Mouse (Mus musculus) neutrophil, adult 65 days (primary cell): ENCODE measurements around the gene Pih1d2. TPM values are rescaled to one million over a fixed set of nuclear protein-coding genes. Genes with fewer than 3 reads are reported as not detected.

Experiments used
- total RNA-seq: library from RNA; stranded (reverse); gene quantifications from 2 replicates; pipeline ENCODE4 v1.2.4, GENCODE M21; 2023

Pih1d2 gene
- 0.54 and 1.2 TPM in 2 replicates for total RNA-seq

DNA sequence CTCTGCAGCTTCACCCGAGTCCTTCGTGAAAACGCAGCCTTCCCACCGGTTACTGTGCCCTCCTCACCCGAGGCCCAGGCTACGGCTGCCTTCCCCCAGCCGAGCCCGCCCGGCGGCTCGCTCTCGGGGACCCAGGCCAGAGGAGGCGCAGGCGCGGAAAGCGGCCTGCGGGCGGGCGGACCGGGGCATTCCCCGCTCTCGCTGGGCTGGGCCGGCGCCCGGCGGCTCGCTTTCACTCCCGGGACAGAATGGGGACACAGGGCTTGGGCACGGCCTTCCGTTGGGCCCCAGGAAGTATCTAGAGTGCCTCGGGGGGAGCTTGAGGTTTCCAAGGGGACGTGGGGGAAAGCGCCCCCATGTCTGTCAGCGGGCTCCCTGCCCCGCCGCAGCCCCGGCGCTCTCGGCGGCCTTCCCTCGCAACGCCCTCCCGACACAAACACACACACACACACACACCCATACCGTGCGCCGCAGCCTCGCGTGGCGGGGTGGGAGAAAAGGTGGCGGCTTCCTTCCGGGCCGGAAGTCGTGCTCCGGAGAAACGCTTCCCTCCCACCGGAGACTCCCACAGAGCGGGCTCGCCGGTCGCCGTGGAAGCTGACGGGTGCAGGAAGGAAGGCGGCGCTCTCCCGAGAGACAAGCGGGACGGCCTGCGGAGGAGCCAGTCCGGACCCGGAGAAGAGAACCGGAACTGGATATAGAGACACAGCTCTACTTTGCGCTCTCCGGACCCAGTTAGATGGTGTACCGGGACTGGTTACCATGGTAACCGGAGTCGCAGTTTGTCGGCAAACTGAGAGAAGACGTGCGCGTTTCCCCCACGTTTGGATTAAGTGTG lies at the start of gene Pih1d2, which contains the start of gene Nkapd1:
TSS of gene Pih1d2 (plus strand) at position 556 of the 838 bp plus-strand sequence.
TSS of gene Nkapd1 (minus strand) at position 699 of the 838 bp plus-strand sequence.

GRCm38 (mm10) chr9:50603189-50603997 lies 13.7 kb upstream of the Pih1d2 start, which contains the start of the genes Sdhd and Timm8b:
Sdhd (minus strand) TSS chr9:50603812.
Timm8b (plus strand) TSS chr9:50603910.

DNA sequence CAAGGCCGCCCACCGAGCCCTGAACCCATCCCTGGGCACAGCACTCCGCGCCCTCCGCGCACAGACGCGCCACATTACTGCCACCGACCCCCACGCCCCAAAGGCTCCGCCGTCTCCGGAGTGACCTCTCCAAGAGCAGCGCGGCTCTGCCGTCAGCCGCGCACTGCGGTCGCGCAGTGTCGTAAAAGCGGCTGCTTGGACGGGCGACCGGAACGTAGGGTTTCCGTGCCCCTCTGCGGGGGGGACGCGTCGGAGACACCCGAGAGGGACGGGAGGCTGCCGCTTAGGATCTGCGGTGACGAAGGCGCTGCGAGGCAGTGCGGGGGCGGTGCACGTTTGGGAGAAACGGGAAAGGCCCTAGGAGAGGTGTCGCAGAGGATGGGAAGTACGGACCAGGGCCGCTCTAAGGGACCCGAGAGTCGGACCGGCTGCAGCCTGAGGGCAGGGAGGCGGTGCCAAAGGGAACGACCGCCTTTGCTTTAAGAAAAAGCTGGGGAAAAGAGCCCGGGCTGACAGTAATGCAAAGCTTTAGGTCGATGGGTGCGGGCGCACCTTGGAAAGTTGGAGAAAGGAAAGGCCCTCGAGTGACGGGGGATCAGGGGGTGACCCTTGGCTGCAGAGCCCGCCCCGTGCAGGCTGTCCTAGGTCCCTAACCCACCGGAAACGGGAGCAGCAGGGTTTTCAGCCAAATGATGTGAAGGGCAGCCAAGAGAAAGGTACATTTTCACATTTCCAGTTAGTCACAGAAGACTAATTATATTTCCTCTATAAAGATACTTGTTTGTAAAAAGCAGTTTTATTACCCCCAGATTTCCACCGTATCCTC lies 42.5 kb downstream of the Pih1d2 start, which contains the start of gene Dlat:
TSS of gene Dlat (minus strand) at position 389 of the 826 bp plus-strand sequence.

Other genes with a start within 250 kb of the Pih1d2 start
- not detected in 2 replicates for gene Plet1, start 122.8 kb upstream of the Pih1d2 start, total RNA-seq
- 31.1 and 34.3 TPM in 2 replicates for gene Pts, start 88.6 kb upstream of the Pih1d2 start, total RNA-seq
- gene Il18, start 62.5 kb upstream of the Pih1d2 start, total RNA-seq: 2.9 and 3.1 TPM in 2 replicates
- 0.48 and 0.57 TPM in 2 replicates for gene Bco2, start 62.1 kb upstream of the Pih1d2 start, total RNA-seq
- not detected in 2 replicates for gene Tex12, start 56.0 kb upstream of the Pih1d2 start, total RNA-seq
- gene Sdhd, start 13.5 kb upstream of the Pih1d2 start, total RNA-seq: 84.4 and 90.4 TPM in 2 replicates
- gene Timm8b, start 13.4 kb upstream of the Pih1d2 start, total RNA-seq: 47.6 and 56.5 TPM in 2 replicates
- 17.8 and 23.0 TPM in 2 replicates for gene Nkapd1, start 143 bp downstream of the Pih1d2 start, total RNA-seq
- 13.4 and 15.6 TPM in 2 replicates for gene Dlat, start 42.5 kb downstream of the Pih1d2 start, total RNA-seq
- gene Dixdc1, start 122.2 kb downstream of the Pih1d2 start, total RNA-seq: not detected in 2 replicates
- not detected in 2 replicates for gene 2310030G06Rik, start 129.2 kb downstream of the Pih1d2 start, total RNA-seq
- gene Cryab, start 134.0 kb downstream of the Pih1d2 start, total RNA-seq: 1.1 and 1.2 TPM in 2 replicates
- gene Hspb2, start 135.0 kb downstream of the Pih1d2 start, total RNA-seq: not detected in 2 replicates
- 4.5 and 5.5 TPM in 2 replicates for gene Fdxacb1, start 150.9 kb downstream of the Pih1d2 start, total RNA-seq
- 8.3 and 10.0 TPM in 2 replicates for gene Alg9, start 157.7 kb downstream of the Pih1d2 start, total RNA-seq
- gene 1110032A03Rik, start 158.2 kb downstream of the Pih1d2 start, total RNA-seq: 6.8 and 7.7 TPM in 2 replicates
- 20.5 and 31.3 TPM in 2 replicates for gene Ppp2r1b, start 228.0 kb downstream of the Pih1d2 start, total RNA-seq